Mouse (Mus musculus) ZHBTc4 (cell line): ENCODE measurements at regions not wholly inside any gene's neighbourhood (a gene's known extent, or its start where the extent isn't known, plus 50 kb on each side); places are given as distances from the start of the nearest gene placed in this dataset.

Experiments used
- DNase-seq: peaks from one replicate; pipeline ENCODE4 v3.0.0-alpha.2; 2011; ENCODE audit warnings: low read depth, low spot score

DNA sequence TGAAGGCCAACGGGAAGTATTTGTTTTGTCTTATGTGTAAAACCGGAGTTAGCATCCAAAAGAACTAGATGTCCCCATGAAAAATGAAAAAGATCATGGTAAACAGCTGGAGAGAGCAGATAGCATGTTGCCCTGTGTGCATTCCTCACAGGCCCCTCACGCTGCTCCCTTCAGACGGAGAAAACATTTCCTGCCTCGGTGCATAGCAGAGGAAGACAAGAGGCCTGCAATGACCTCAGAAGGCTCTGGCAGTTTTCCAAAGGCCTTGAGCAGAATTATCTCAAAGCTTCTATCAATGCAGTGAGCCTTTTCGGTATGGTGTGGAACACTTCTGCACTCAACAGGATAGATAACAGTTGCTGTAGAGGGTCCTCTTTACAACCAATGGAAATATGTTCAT lies 101.3 kb upstream of the Ccn2 start:
- no peak for DNase-seq

DNA sequence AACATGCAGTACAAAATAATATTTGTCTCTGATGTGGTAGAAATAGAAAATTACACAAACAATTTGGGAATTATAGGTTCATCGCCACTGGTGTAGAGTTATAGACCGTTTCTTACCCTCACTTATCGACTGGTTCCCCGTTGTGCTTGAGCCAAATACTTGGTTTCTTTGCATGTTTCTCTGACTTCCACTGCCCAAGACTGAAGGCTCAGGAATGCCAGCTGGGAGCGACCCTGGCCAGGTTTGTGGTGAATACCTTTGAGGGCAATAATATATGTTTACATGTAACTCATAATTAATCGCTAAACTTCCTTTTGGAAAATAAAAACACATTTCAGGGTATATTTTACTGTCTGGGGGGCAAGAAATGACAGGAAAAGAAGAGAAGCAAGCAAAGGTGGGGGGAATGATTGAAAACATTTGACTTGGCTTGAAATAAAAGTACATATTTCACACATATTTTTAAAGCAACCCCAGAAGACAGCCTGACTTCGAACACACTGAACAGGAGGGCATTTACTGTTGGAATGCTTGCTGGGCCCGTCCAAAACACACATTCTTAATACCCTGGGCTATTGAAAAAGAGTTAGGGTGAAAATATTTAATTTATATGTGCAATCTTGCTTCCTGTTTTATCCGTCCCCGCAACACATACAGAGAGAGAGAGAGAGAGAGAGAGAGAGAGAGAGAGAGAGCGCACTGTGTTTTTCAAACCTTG lies 75.3 kb upstream of the Ccn2 start:
- DNase-seq = no peak

DNA sequence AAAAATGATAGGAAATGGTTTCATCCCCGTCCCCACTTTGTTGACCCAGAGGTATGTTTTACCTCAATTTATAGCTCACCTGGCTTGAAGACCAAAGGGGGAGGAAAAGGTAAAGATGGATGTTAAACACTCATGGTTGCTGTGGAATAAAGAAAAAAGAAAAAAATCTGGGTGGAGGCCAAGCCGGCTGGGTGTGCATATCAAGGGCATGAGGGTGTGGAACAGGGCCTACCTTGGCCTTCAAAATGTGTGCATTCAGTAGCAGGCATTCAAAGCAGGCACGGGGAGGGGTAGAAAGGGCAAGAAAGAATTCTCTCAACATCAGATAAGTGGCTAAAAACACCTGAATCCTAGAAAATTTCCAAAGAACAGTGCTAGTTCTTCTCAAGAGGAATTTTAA lies 74.7 kb upstream of the Ccn2 start:
- no peak for DNase-seq

DNA sequence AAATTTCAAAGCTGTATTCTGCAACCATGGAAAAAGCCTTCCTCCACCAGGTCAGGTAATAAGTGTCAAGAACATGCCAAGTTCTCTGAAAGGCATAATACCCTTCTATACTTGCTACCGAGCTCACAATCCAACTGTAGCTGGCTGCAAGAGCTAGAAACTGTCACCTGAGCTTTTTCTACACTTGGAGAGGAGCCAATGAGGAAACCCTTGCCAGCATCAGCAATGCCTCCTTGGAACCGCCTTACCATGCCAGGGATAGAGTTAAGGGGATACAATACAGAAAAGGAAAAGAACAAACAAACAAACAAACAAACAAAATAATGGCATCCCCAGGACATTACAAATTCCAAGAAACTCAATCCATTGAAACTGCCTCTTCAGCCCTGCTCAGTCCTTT lies 62.5 kb upstream of the Ccn2 start:
- DNase-seq = no peak

DNA sequence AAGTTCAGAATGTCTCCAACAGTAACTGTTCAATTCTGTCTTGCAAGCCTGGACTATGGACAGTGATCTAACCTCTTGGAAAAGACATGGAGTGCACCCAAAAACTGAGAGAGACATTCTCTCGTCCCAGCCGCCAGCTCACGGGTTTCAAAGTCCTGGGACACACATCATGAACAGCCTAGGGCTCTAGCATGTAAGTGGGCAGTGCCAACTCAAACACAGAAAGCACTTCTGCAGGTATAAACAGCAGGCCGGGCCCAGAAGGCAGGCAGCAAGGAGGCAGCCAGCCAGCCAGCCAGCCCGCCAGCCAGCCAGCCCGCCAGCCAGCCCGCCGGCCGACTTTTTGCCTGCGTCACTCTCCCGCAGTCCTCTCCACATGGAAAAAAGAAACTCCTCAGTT lies 60.3 kb upstream of the Ccn2 start:
- peak; percentile 18 for DNase-seq

DNA sequence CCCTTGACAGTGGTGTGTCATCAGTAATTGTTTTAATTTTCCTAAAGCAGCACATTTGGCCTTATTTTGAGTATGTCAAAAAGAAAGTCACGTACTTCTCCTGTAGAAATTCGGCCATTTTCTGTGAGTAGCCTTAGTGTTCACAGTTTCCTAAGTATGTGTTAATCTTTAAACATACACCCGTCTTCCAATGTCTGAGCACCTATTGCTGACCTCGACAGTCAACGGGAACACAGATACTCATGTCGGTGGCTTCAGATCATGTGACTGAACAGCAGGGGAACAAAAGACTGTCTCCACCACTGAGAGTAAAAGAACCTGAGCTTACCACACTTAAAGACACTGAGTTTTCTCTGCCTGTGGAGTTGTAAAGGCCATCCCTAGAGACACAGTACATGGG lies 59.8 kb upstream of the Ccn2 start:
- no peak for DNase-seq

DNA sequence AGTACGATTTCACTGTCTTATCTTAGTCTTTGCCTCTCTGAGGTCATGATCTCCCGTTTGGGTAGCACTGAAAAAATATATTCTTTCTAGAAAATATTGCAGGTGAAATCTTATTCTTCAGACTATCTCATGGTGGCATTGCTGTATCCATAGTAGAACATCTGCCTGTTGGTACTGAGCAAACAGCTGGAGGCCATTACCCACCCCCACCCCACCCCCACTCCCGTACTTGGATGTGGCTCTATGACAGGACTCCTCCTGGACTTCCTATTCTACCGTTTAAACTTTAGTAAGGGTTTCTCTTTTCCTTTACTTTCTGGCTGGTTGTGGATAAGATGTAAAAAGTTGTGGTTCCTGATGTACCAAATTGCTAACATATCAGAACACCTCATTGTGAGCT lies 53.3 kb upstream of the Ccn2 start:
- DNase-seq = no peak
